Mouse (Mus musculus) layer of hippocampus, adult 6 months (tissue): ENCODE results near the gene Olfr5. TPM values are rescaled to one million over a fixed set of nuclear protein-coding genes. Genes with fewer than 3 reads are reported as not detected.

ENCODE experiments used
- long read RNA-seq, 2 experiments: library from polyadenylated mRNA; unstranded; transcript quantifications; one replicate each; pipeline ENCODE4 v2.0.0; 2019 to 2020
- polyA plus RNA-seq: library from polyadenylated mRNA; unstranded; fragments of <200 nt; fragmentation: Nextera tagmentation; gene quantifications from 2 replicates; pipeline ENCODE4 v1.2.3, GENCODE M21; 2021

The Olfr5 gene
- polyA plus RNA-seq = not detected in 2 replicates
- long read RNA-seq, experiment 1 = 0 reads
- long read RNA-seq, experiment 2 = 0 reads

DNA sequence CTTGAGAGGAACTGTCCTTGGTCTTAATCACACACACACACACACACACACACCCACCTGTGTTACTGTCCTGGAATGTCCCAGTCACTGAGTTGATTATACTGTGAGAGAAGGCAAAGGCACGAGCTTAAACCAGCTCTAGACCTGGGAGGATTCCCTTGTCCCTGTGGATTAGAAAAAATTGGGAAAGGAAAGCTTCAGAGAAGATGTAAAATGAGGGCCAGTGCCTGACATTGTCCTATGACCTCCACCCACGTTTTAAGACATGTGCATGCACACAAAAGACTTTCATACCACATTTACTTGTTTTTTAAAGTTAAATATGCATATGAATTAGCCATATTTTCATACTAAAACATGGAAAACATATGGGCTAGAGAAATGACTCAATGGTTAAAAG lies at the start of gene Olfr5:
Gene Olfr5 (minus strand): TSS at position 101 of the 400 bp plus-strand sequence.

DNA sequence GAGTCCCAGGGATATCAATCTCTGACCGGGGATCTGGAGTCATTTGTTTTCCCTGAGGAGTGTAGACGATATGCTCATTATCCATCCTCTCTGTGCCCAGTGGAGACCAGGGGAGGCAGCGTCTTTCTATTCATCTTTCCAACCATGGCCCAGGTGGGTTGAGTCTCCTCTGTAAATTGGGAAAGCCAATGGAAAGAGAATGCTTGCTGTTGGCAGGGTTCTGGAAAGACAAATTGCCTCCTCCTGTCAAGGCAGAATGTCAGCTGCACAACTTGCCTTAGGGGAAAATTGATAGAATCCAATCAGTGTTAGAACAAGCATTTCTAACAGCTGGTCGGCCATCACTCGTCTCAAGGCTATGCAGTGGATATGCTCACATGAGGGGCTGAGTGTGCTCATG lies 36.1 kb upstream of the Olfr5 start, which contains the start of gene Olfr1349:
Gene Olfr1349 (minus strand): TSS at position 101 of the 400 bp plus-strand sequence.

DNA sequence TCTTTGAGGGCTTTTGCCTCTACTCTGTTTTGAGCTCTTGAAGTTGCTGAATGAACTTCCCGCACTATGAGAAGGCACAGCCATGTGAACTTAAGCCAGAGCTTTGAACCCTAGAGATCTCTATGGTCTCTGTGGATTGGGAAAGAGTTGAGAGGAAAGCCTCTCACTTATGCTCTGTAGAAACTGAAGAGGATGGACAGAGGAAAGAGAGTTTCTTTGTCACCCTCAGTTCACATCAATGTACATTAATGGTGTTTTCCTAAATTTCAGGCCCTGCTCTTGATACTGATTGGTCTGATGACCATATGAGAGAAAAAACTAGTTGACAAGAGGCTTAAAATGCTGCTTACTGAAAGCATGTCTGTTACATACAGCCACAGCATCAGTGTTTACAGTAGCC lies 21.9 kb upstream of the Olfr5 start, which contains the start of gene Olfr1348:
Gene Olfr1348 (minus strand): TSS at position 101 of the 400 bp plus-strand sequence.

DNA sequence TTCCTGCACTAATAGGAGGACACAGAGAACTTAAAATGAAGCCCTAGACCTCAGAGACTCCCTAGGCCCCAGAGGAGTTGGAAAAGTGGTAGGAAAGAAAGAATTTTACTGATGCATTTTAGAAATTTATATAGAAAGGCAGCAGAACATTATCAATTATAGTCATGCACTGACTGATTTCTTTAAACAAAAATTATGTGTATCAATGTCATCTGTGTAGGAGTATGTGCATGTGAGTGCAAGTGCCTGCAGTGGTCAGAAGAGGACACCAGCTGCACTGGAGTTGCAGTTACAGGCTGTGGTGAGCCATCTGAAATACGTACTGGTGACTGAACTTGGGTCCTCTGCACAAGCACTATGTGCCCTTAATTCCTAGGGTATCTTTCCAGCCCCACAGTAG lies 12.9 kb upstream of the Olfr5 start, which contains the start of gene Olfr1347:
Gene Olfr1347 (minus strand): TSS at position 101 of the 400 bp plus-strand sequence.

DNA sequence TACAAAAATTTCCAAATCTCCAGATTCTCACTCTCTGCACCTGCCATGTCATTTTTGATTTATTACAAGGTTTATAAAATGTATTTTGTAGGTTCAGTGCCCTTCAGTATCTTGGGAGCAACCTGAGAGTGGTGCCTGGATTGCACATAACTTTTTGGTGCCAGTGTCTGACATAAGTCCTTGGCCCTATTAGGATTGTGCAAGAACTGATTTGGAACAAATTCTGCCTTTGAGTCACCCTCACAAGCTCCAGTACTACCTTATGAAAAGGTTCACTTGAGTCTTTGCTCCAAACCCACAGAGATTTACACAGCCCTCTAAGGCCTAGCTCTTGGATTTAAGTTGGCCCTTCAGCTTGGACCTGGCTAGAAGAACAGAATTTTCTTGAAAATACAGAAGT lies 19.8 kb downstream of the Olfr5 start, which contains the start of gene Olfr1346:
Gene Olfr1346 (plus strand): TSS at position 151 of the 400 bp plus-strand sequence.

DNA sequence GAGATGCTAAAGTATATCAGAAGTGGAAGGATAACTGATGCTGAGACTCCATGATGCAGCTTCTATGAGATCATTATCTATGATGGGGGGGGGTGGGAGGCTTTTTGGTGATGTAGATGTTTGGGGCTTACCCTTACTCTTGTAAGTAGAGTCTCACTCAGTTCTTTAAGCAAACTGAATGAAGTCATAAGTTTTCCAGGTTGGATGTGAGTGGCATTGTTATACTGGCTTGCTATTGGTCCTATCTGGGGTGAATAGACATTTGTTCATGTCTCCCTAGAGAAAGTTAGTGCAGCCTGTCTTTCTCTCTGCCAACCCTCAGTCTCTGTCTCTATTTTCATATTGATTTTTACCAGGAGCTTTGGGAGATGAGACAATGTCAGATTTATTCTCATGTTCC lies 30.9 kb downstream of the Olfr5 start, which contains the start of gene Olfr1336:
Gene Olfr1336 (plus strand): TSS at position 301 of the 400 bp plus-strand sequence.

DNA sequence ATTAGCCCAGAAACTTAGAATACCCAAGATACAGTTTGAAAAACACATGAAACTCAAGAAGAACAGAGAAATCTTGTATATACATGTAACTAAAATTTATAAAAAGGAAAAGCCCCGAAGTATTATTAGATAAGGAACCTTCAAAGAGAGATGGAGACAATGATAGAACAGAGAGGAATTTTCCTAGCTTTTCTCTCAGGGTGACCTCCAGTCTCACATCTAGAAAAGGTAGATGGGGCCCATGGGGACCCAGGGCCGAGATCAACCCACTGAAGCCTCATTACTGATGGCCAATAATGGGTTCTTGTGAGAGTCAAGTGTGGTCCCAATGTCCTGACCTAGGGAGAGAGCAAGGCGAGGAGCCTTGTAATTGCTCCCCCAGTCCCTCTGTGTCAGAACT lies 48.4 kb downstream of the Olfr5 start, which contains the start of gene Olfr1344:
Gene Olfr1344 (plus strand): TSS at position 301 of the 400 bp plus-strand sequence.

Other genes starting within 250 kb of the Olfr5 start
- not detected in 2 replicates for gene Epp13, start 234.2 kb downstream of the Olfr5 start, polyA plus RNA-seq
- gene Zfp667, start 200.4 kb downstream of the Olfr5 start, polyA plus RNA-seq = 13.7 and 16.4 TPM in 2 replicates
- 6.0 and 7.6 TPM in 2 replicates for gene Zfp583, start 155.7 kb downstream of the Olfr5 start, polyA plus RNA-seq
- gene Gm3854, start 143.2 kb downstream of the Olfr5 start, polyA plus RNA-seq = 1.6 and 1.8 TPM in 2 replicates
- 2.5 and 3.9 TPM in 2 replicates for gene Zfp78, start 123.7 kb downstream of the Olfr5 start, polyA plus RNA-seq
- 3.8 and 4.9 TPM in 2 replicates for gene Zfp28, start 103.6 kb downstream of the Olfr5 start, polyA plus RNA-seq
- 3.7 and 4.4 TPM in 2 replicates for gene Smim17, start 88.2 kb downstream of the Olfr5 start, polyA plus RNA-seq
- 0.06 and 0.09 TPM in 2 replicates for gene Gm20715, start 76.7 kb downstream of the Olfr5 start, polyA plus RNA-seq
- 1.4 and 1.7 TPM in 2 replicates for gene Olfr1344, start 48.3 kb downstream of the Olfr5 start, polyA plus RNA-seq
- gene Olfr1336, start 30.8 kb downstream of the Olfr5 start, polyA plus RNA-seq = 0.05 TPM in 1 of 2 replicates, not detected in the other
- not detected in 2 replicates for gene Olfr1346, start 19.8 kb downstream of the Olfr5 start, polyA plus RNA-seq
- not detected in 2 replicates for gene Olfr1347, start 12.8 kb upstream of the Olfr5 start, polyA plus RNA-seq
- not detected in 2 replicates for gene Olfr1348, start 21.8 kb upstream of the Olfr5 start, polyA plus RNA-seq
- not detected in 2 replicates for gene Olfr1349, start 36.0 kb upstream of the Olfr5 start, polyA plus RNA-seq
- gene Olfr1350, start 77.9 kb upstream of the Olfr5 start, polyA plus RNA-seq = not detected in 2 replicates
- 0.98 and 2.4 TPM in 2 replicates for gene Zim1, start 209.5 kb upstream of the Olfr5 start, polyA plus RNA-seq
- 38.3 and 40.4 TPM in 2 replicates for gene Peg3, start 243.5 kb upstream of the Olfr5 start, polyA plus RNA-seq
- gene Usp29, start 243.6 kb upstream of the Olfr5 start, polyA plus RNA-seq = 3.4 and 4.3 TPM in 2 replicates